Mouse (Mus musculus): Measurements from ENCODE around the gene Gpkow. TPM values are rescaled to one million over a fixed set of nuclear protein-coding genes. Genes with fewer than 3 reads are reported as not detected.
"Not testable (repeated sequence)": the region's sequence is repeated elsewhere in the genome, so short reads cannot be mapped to it uniquely, and the experiment has no call there.

The Gpkow gene
- total RNA-seq, 2 experiments from 2014 or later, result 28.3 to 31.1 TPM

- no peak for ATAC-seq (replicated peaks; ENCODE audit: low FRiP score, low TSS enrichment, poor library complexity, severe bottlenecking)
Measured at GRCm38 (mm10) chrX:7680057-7680412, 16.9 kb upstream of the Gpkow start.

- no peak for ATAC-seq (replicated peaks; ENCODE audit: low FRiP score, low TSS enrichment, poor library complexity, severe bottlenecking)
Measured at GRCm38 (mm10) chrX:7680864-7681263, 16.1 kb upstream of the Gpkow start, which contains the start of gene Magix. Gene Magix, minus strand, starts transcription at chrX:7681251.

- no peak for ATAC-seq (replicated peaks; ENCODE audit: low FRiP score, low TSS enrichment, poor library complexity, severe bottlenecking)
Measured at GRCm38 (mm10) chrX:7688321-7688720, 8.6 kb upstream of the Gpkow start.

GRCm38 (mm10) chrX:7690486-7690885 lies 6.4 kb upstream of the Gpkow start:
- ATAC-seq (replicated peaks; ENCODE audit: low FRiP score, low TSS enrichment, poor library complexity, severe bottlenecking), result no peak

- no peak for ATAC-seq (replicated peaks; ENCODE audit: low FRiP score, low TSS enrichment, poor library complexity, severe bottlenecking)
Measured at GRCm38 (mm10) chrX:7692862-7693261, 4.1 kb upstream of the Gpkow start.

GRCm38 (mm10) chrX:7696520-7696919 lies 411 bp upstream of the Gpkow start:
- peak; percentile 42 for ATAC-seq (replicated peaks; ENCODE audit: low FRiP score, low TSS enrichment, poor library complexity, severe bottlenecking)

GRCm38 (mm10) chrX:7713764-7714134 lies 16.8 kb downstream of the Gpkow start:
- ATAC-seq (replicated peaks; ENCODE audit: low FRiP score, low TSS enrichment, poor library complexity, severe bottlenecking), result peak; percentile 36; the same call in 1 of the 2 replicates

GRCm38 (mm10) chrX:7714135-7714899 lies 17.4 kb downstream of the Gpkow start, which contains the start of gene Wdr45:
Gene Wdr45, plus strand, starts transcription at chrX:7714333.
- ATAC-seq (replicated peaks; ENCODE audit: low FRiP score, low TSS enrichment, poor library complexity, severe bottlenecking), result peak; percentile 100

- not testable (repeated sequence) for ATAC-seq (replicated peaks; ENCODE audit: low FRiP score, low TSS enrichment, poor library complexity, severe bottlenecking)
Measured at GRCm38 (mm10) chrX:7716058-7716457, 19.1 kb downstream of the Gpkow start.

GRCm38 (mm10) chrX:7721514-7722281 lies 24.8 kb downstream of the Gpkow start, which contains the start of gene Gm45208:
Gene Gm45208, plus strand, starts transcription at chrX:7722245.
- peak; percentile 96 for ATAC-seq (replicated peaks; ENCODE audit: low FRiP score, low TSS enrichment, poor library complexity, severe bottlenecking)

- ATAC-seq (replicated peaks; ENCODE audit: low FRiP score, low TSS enrichment, poor library complexity, severe bottlenecking), result no peak
Measured at GRCm38 (mm10) chrX:7722282-7722611, 25.3 kb downstream of the Gpkow start.

- ATAC-seq (replicated peaks; ENCODE audit: low FRiP score, low TSS enrichment, poor library complexity, severe bottlenecking), result no peak
Measured at GRCm38 (mm10) chrX:7722691-7723090, 25.8 kb downstream of the Gpkow start.

- no peak for ATAC-seq (replicated peaks; ENCODE audit: low FRiP score, low TSS enrichment, poor library complexity, severe bottlenecking)
Measured at GRCm38 (mm10) chrX:7724135-7724534, 27.2 kb downstream of the Gpkow start.

- no peak for ATAC-seq (replicated peaks; ENCODE audit: low FRiP score, low TSS enrichment, poor library complexity, severe bottlenecking)
Measured at GRCm38 (mm10) chrX:7725841-7726240, 28.9 kb downstream of the Gpkow start.

GRCm38 (mm10) chrX:7727176-7727575 lies 30.2 kb downstream of the Gpkow start:
- ATAC-seq (replicated peaks; ENCODE audit: low FRiP score, low TSS enrichment, poor library complexity, severe bottlenecking), result no peak

- peak; percentile 96 for ATAC-seq (replicated peaks; ENCODE audit: low FRiP score, low TSS enrichment, poor library complexity, severe bottlenecking)
Measured at GRCm38 (mm10) chrX:7728215-7728921, 31.4 kb downstream of the Gpkow start, which contains the start of gene Praf2. Gene Praf2, plus strand, starts transcription at chrX:7728439.

GRCm38 (mm10) chrX:7728922-7729265 lies 32.0 kb downstream of the Gpkow start:
- ATAC-seq (replicated peaks; ENCODE audit: low FRiP score, low TSS enrichment, poor library complexity, severe bottlenecking), result no peak

- ATAC-seq (replicated peaks; ENCODE audit: low FRiP score, low TSS enrichment, poor library complexity, severe bottlenecking), result peak; percentile 95
Measured at GRCm38 (mm10) chrX:7733571-7734156, 36.7 kb downstream of the Gpkow start.

- no peak for ATAC-seq (replicated peaks; ENCODE audit: low FRiP score, low TSS enrichment, poor library complexity, severe bottlenecking)
Measured at GRCm38 (mm10) chrX:7739336-7740081, 42.6 kb downstream of the Gpkow start.
